Mouse (Mus musculus): ENCODE data around the gene Samd4b.
A peak's percentile ranks its signal among the peaks of the same experiment; 100 is the strongest.

The Samd4b gene

GRCm38 (mm10) chr7:28367663-28368275 lies 230.2 kb downstream of the Samd4b start:
- no peak for DNase-seq (ENCODE audit: extremely low read depth, insufficient read length, low spot score)

- DNase-seq (ENCODE audit: extremely low read depth, insufficient read length, low spot score): no peak
Measured at GRCm38 (mm10) chr7:28362441-28363060, 235.4 kb downstream of the Samd4b start.

- no peak for DNase-seq (ENCODE audit: extremely low read depth, insufficient read length, low spot score)
Measured at GRCm38 (mm10) chr7:28361647-28362341, 236.2 kb downstream of the Samd4b start.

- no peak for DNase-seq (ENCODE audit: extremely low read depth, insufficient read length, low spot score)
Measured at GRCm38 (mm10) chr7:28360291-28360690, 237.7 kb downstream of the Samd4b start.

- no peak for DNase-seq (ENCODE audit: extremely low read depth, insufficient read length, low spot score)
Measured at GRCm38 (mm10) chr7:28359854-28360253, 238.1 kb downstream of the Samd4b start.

GRCm38 (mm10) chr7:28358431-28358830 lies 239.5 kb downstream of the Samd4b start:
- DNase-seq (ENCODE audit: extremely low read depth, insufficient read length, low spot score): no peak

- DNase-seq (ENCODE audit: extremely low read depth, insufficient read length, low spot score): no peak
Measured at GRCm38 (mm10) chr7:28357984-28358383, 240.0 kb downstream of the Samd4b start.

GRCm38 (mm10) chr7:28356981-28357380 lies 241.0 kb downstream of the Samd4b start:
- no peak for DNase-seq (ENCODE audit: extremely low read depth, insufficient read length, low spot score)

GRCm38 (mm10) chr7:28355221-28355620 lies 242.7 kb downstream of the Samd4b start:
- DNase-seq (ENCODE audit: extremely low read depth, insufficient read length, low spot score): no peak

GRCm38 (mm10) chr7:28354596-28354995 lies 243.3 kb downstream of the Samd4b start:
- DNase-seq (ENCODE audit: extremely low read depth, insufficient read length, low spot score): no peak

- no peak for DNase-seq (ENCODE audit: extremely low read depth, insufficient read length, low spot score)
Measured at GRCm38 (mm10) chr7:28354113-28354581, 243.8 kb downstream of the Samd4b start.

- no peak for DNase-seq (ENCODE audit: extremely low read depth, insufficient read length, low spot score)
Measured at GRCm38 (mm10) chr7:28353267-28353666, 244.7 kb downstream of the Samd4b start.

GRCm38 (mm10) chr7:28351676-28352191 lies 246.2 kb downstream of the Samd4b start:
- no peak for DNase-seq (ENCODE audit: extremely low read depth, insufficient read length, low spot score)

GRCm38 (mm10) chr7:28350155-28350883 lies 247.6 kb downstream of the Samd4b start, which contains the start of gene Rps16:
Gene Rps16 (plus strand): TSS chr7:28350652.
- DNase-seq (ENCODE audit: extremely low read depth, insufficient read length, low spot score): peak; percentile 97

Measured in 3134 (cell line).